Mouse (Mus musculus) forebrain, embryonic 11.5 days (tissue): Measurements from ENCODE around the gene Fam171a2. TPM values are rescaled to one million over a fixed set of nuclear protein-coding genes. Genes with fewer than 3 reads are reported as not detected.

Source experiments
- ATAC-seq: fragments of 200-750 bp; cut with Nextera tagmentation; replicated peaks from 2 replicates; pipeline ENCODE4 v1.8.0; 2017; ENCODE audit warnings: moderate TSS enrichment; ENCODE audit not compliant: low FRiP score
- DNase-seq: peaks from one replicate; pipeline ENCODE4 v3.0.0-alpha.2; 2017; ENCODE audit warnings: low spot score
- H3K27ac ChIP-seq: fragments of 300-500 bp; sonication (generic); 2 replicates; pipeline ENCODE4 v1.5.1; 2014; ENCODE audit warnings: low read depth, low read length
- H3K27me3 ChIP-seq: fragments of 300-500 bp; sonication (generic); 2 replicates; pipeline ENCODE4 v1.6.1; 2014; ENCODE audit warnings: mild to moderate bottlenecking, low read length, mixed read lengths; ENCODE audit not compliant: control insufficient read depth, insufficient read depth
- H3K36me3 ChIP-seq: fragments of 300-500 bp; sonication (generic); 2 replicates; pipeline ENCODE4 v1.6.1; 2014; ENCODE audit warnings: mild to moderate bottlenecking, low read length, moderate library complexity, mixed read lengths; ENCODE audit not compliant: control insufficient read depth, insufficient read depth
- H3K4me1 ChIP-seq: fragments of 300-500 bp; sonication (generic); replicated peaks from 2 replicates; pipeline ENCODE4 v1.6.1; 2014; ENCODE audit warnings: low read length, mixed read lengths; ENCODE audit not compliant: control insufficient read depth, insufficient read depth
- H3K4me2 ChIP-seq: fragments of 300-500 bp; sonication (generic); 2 replicates; pipeline ENCODE4 v1.6.1; 2014; ENCODE audit warnings: low read depth, mild to moderate bottlenecking, low read length, moderate library complexity, mixed read lengths; ENCODE audit not compliant: severe bottlenecking
- H3K4me3 ChIP-seq: fragments of 300-500 bp; sonication (generic); 2 replicates; pipeline ENCODE4 v1.5.1; 2014; ENCODE audit warnings: low read depth, low read length
- H3K9ac ChIP-seq: fragments of 300-500 bp; sonication (generic); 2 replicates; pipeline ENCODE4 v1.6.1; 2014; ENCODE audit warnings: low read length
- H3K9me3 ChIP-seq: fragments of 300-500 bp; sonication (generic); 2 replicates; pipeline ENCODE4 v1.6.1; 2016; ENCODE audit warnings: low read length, mixed read lengths; ENCODE audit not compliant: control insufficient read depth
- WGBS: fragments of 180-500 bp; shearing (Covaris S2); extraction: QIAGEN DNeasy Blood & Tissue Kit; methylation state at CpG from one replicate; pipeline ENCODE4 v1.1.7; 2014; 5-methylcytosine and 5-hydroxymethylcytosine counted together
- polyA plus RNA-seq: library from polyadenylated mRNA; unstranded; fragments of >200 nt; fragmentation: Nextera tagmentation; extraction: Ambion mirVana; gene quantifications from 2 replicates; pipeline ENCODE4 v1.2.1, GENCODE M21; 2014

Gene Fam171a2
- polyA plus RNA-seq, 1 experiment from 2014 or later = 11.2 TPM

DNA sequence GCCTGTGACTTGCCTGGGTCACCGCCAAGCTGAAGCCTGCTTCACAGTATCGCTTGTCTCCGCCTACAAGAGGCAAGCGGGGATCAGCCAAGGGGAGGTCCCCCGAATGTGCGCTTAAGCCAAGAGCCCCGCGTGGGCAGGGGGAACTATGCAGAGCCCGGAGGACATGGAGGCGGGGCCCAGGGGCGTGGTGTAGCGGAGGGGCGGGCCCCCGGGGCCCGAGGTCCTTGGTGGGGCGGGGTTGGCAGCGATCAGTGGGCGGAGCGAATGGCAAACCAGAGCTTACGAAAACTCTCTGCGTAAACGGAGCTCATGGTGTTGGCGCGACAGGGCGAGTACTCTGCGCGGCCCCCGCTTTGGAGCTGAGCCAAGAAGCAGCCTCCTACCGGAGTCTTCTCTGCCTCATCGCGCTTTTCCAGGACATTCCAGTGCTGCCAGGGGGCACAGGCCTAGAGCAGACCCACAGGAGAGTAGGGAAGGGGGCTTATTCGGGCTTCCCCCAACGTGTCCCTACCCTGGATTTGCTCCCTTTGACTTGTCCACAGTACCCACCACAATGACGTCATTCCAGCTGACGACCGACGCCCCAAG is 19.7 kb upstream of the Fam171a2 start:
- H3K4me2 ChIP-seq = peak overlapping the region; percentile 92
- peak overlapping the region; percentile 34 for H3K4me3 ChIP-seq
- H3K27ac ChIP-seq = no peak overlapping the region
- ATAC-seq (peak; percentile 91), DNase-seq (peak; percentile 95)
- H3K27me3 ChIP-seq = 0 out of 2 replicates have a peak, but pooled peaks cover 4% of the 10 kb centered on the region
- peaks cover 13% of the 10 kb centered on the region; the same call in 1 of the 2 replicates for H3K4me1 ChIP-seq
- WGBS = under 1% methylated on average over 37 of the region's 37 CpGs
- peak overlapping the region; percentile 59 for H3K9ac ChIP-seq
- no peaks in the 10 kb centered on the region for H3K36me3 ChIP-seq
- no peaks in the 10 kb centered on the region for H3K9me3 ChIP-seq

DNA sequence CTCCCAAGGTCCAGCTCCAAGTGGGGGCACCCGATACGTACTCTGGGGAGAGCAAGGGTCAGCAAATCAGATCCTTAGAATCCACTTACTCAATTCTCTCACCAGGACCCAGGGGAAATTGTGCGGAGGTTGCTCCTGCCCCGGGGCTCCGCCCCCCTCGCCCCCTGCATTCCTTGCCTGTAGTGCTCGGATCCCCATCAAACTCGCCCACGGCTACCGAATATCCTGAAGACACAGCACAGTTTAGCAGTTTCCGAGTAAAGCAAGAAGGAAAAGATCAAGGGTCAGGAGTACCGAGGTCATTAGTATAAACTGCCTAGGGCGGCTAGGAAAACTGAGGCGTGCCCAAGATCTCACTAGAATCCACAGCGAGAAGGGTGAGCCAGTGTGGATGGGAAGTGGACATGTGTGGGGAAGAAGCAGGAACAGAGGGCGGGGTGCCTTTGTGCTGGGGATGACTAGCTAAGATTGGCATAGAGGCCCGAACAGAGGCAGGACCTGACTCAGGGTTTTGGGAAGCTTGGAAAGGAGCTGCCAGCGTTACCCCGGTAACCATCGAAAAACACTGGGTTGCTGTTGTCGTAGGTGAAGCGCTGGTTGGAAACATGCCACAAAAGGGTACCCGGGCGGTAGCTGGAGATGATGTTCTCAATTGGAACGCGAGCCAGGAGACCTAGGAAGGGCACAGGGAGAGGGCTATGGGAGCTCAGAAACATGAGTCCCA is 18.4 kb upstream of the Fam171a2 start:
- H3K27me3 ChIP-seq = 0 out of 2 replicates have a peak, but pooled peaks cover 4% of the 10 kb centered on the region
- peaks cover 13% of the 10 kb centered on the region; the same call in 1 of the 2 replicates for H3K4me1 ChIP-seq
- H3K36me3 ChIP-seq = no peaks in the 10 kb centered on the region
- no peak overlapping the region for H3K27ac ChIP-seq
- DNase-seq = no peak
- no peak for ATAC-seq
- H3K9me3 ChIP-seq = no peaks in the 10 kb centered on the region
- no peak overlapping the region for H3K4me3 ChIP-seq
- H3K9ac ChIP-seq = no peak overlapping the region
- 12% methylated on average over 26 of the region's 26 CpGs for WGBS
- 0 out of 2 replicates have a peak overlapping the region, but pooled peaks have one; percentile 9 for H3K4me2 ChIP-seq

DNA sequence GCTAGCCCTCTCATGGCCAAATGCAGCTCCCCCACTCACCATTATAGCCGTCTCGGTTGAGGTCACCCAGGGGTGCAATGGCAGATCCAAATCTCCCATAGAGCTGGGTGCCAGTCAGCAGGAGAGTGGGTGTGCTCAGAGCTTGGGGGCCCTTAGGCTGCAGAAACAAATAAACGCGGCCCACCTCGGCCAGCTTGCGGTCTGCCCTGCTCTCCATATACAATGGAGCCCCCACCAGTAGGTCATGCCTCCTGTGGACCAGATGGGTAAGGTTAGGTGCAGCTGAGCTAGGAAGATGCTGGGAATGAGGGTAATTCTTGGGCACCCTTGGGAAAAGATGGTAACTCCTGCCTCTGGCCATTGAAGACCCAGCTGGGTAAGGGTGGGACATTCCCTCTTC is 17.4 kb upstream of the Fam171a2 start:
- 93% methylated on average over 6 of the region's 6 CpGs for WGBS
- ATAC-seq = no peak
- H3K27me3 ChIP-seq = 0 out of 2 replicates have a peak, but pooled peaks cover 4% of the 10 kb centered on the region

DNA sequence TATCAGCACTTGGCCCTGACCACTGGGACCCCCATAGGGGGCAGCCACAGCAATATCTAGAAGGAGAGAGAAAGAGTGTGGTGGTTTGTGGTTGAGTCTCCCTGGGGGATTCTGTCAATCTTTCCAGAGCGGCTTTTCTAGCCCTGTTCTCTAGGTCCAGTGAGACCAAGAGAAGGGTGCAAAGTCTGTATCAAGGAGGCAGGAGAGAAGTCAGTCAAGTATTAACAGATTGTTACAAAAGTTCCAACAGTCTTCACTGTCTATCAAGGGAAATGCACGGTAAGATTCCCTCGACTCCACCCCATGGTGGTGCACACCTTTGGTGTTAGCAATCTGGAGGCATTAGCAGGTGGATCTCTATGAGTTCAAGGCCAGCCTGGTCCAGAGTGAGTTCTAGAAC is 14.3 kb upstream of the Fam171a2 start:
- Histone ChIP-seq H3K4me3 (no peak overlapping the region), H3K27me3 (0 out of 2 replicates have a peak, but pooled peaks cover 6% of the 10 kb centered on the region), H3K9ac (no peak overlapping the region), H3K4me1 (peaks cover 4% of the 10 kb centered on the region; the same call in 1 of the 2 replicates), H3K4me2 (no peak overlapping the region), H3K36me3 (no peaks in the 10 kb centered on the region), H3K27ac (no peak overlapping the region), H3K9me3 (no peaks in the 10 kb centered on the region)
- WGBS = 86% methylated on average over 3 of the region's 3 CpGs
- ATAC-seq = no peak
- no peak for DNase-seq

More for the DNA sequence above, 17.4 kb upstream of the Fam171a2 start:
- Histone ChIP-seq H3K9ac (no peak overlapping the region), H3K9me3 (no peaks in the 10 kb centered on the region), H3K27ac (no peak overlapping the region), H3K4me3 (no peak overlapping the region), H3K4me2 (no peak overlapping the region), H3K36me3 (no peaks in the 10 kb centered on the region), H3K4me1 (peaks cover 13% of the 10 kb centered on the region; the same call in 1 of the 2 replicates)
- no peak for DNase-seq

DNA sequence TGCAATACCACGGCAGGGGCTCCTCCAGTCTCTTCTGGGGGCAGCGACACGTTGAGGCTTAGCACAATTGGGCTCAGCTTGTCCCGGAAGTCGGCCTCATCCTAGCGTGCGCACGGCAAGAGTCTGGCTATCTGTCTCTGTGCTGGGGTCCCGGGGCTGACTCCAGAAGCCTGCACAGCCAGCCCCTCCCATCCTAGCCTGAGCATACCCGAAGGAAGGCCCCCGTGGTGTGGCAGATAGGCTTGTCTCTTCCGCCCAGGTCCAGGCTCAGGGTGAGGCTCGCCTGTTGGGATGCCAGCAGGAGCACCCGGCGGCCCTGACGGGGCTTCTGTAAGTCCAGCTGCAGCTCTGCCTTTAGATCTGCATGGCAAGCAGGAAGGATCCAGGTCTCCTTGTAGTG is 13.1 kb upstream of the Fam171a2 start:
- H3K36me3 ChIP-seq = no peaks in the 10 kb centered on the region
- no peak overlapping the region for H3K4me3 ChIP-seq
- WGBS = 67% methylated on average over 16 of the region's 16 CpGs
- H3K9me3 ChIP-seq = no peaks in the 10 kb centered on the region
- ATAC-seq = no peak
- DNase-seq = no peak
- peaks cover 2% of the 10 kb centered on the region; the same call in 1 of the 2 replicates for H3K4me1 ChIP-seq
- H3K27ac ChIP-seq = no peak overlapping the region
- no peak overlapping the region for H3K4me2 ChIP-seq
- H3K9ac ChIP-seq = no peak overlapping the region
- 0 out of 2 replicates have a peak, but pooled peaks cover 6% of the 10 kb centered on the region for H3K27me3 ChIP-seq

DNA sequence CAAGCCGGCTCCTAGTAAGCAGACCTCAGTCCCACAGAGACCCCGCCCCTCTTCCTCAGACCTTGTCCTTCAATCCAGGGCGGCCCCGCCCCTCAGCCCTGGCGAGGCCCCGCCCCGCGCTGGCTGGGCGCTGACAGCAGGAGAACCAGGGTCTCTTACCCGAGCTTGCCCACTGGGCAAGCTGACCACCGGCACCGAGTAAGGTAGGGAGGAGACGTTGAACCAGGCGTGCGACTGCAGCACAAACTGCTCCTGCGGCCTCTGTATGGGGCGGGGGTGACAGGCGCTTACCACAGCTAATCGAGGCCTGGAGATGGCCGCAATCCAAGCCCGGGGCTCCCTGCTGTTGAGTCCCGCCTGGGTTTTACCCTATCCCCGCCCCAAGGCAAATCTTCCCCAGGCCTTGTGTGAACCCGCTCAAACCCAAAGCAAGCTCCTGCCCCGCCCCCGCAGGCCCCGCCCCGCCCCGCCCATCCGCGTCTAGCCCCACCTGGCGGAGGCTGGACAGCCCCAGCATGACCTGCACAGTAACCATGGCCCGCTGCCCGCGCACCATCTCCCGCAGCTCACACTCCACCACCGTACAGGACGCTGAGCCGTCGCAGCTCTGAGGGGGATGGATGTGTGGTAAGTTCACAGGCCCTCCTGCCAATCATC is 8.4 kb upstream of the Fam171a2 start:
- peaks cover 3% of the 10 kb centered on the region; the same call in 1 of the 2 replicates for H3K27me3 ChIP-seq
- no peaks in the 10 kb centered on the region for H3K9me3 ChIP-seq

DNA sequence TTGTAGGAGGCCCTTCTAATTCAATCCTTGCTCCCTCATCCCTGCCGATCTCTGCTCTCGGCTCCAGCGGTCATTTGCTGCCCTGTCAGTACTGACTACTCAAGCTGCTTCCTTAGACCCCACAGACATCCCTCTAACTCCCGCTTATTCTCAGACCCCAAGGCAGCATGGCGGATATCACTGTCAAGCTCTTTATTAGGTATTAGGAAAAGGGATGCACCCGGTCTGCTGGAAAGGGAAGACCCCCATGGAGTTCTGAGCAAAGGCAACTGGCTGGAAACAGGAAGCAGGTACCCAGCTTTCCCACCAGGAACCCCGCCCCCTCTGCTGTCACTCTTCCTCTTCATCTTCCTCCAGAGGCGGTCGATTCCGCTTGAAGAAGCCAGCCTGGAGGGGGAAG is 5.6 kb upstream of the Fam171a2 start:
- Histone ChIP-seq H3K4me1 (peaks cover 10% of the 10 kb centered on the region; the same call in 1 of the 2 replicates), H3K36me3 (no peaks in the 10 kb centered on the region), H3K9me3 (no peaks in the 10 kb centered on the region), H3K27me3 (peaks cover 9% of the 10 kb centered on the region; the same call in 1 of the 2 replicates), H3K4me3 (no peak overlapping the region), H3K9ac (no peak overlapping the region), H3K27ac (no peak overlapping the region), H3K4me2 (no peak overlapping the region)
- 22% methylated on average over 10 of the region's 10 CpGs for WGBS
- ATAC-seq (no peak), DNase-seq (no peak)

More for the DNA sequence above, 8.4 kb upstream of the Fam171a2 start:
- no peak overlapping the region; the same call in 1 of the 2 replicates for H3K9ac ChIP-seq
- peak; percentile 85 for ATAC-seq
- DNase-seq = peak; percentile 91
- H3K4me1 ChIP-seq = peaks cover 6% of the 10 kb centered on the region; the same call in 1 of the 2 replicates
- peak overlapping the region; percentile 84 for H3K4me2 ChIP-seq
- under 1% methylated on average over 40 of the region's 40 CpGs for WGBS
- no peaks in the 10 kb centered on the region for H3K36me3 ChIP-seq
- no peak overlapping the region for H3K27ac ChIP-seq
- peak overlapping the region; percentile 41 for H3K4me3 ChIP-seq
